Mouse (Mus musculus) midbrain, postnatal 0 days (tissue): Measurements from ENCODE around the gene Olfr351. TPM values are rescaled to one million over a fixed set of nuclear protein-coding genes. Genes with fewer than 3 reads are reported as not detected.

Experiments used
- ATAC-seq: fragments of 200-750 bp; cut with Nextera tagmentation; 2 replicates; pipeline ENCODE4 v1.8.0; 2017; ENCODE audit warnings: moderate number of reproducible peaks, mild to moderate bottlenecking, moderate TSS enrichment, moderate library complexity; ENCODE audit not compliant: low FRiP score
- DNase-seq: peaks from one replicate; pipeline ENCODE4 v3.0.0-alpha.2; 2015; ENCODE audit warnings: low spot score
- H3K27ac ChIP-seq: fragments of 300-500 bp; sonication (generic); 2 replicates; pipeline ENCODE4 v1.5.1; 2014; ENCODE audit warnings: low read depth, mild to moderate bottlenecking, low read length, mixed read lengths
- H3K27me3 ChIP-seq: fragments of 300-500 bp; sonication (generic); 2 replicates; pipeline ENCODE4 v1.6.1; 2014; ENCODE audit warnings: low read length, control low read depth, mixed read lengths; ENCODE audit not compliant: insufficient read depth
- H3K36me3 ChIP-seq: fragments of 300-500 bp; sonication (generic); 2 replicates; pipeline ENCODE4 v1.6.1; 2014; ENCODE audit warnings: low read length, control low read depth, mixed read lengths; ENCODE audit not compliant: insufficient read depth
- H3K4me1 ChIP-seq: fragments of 300-500 bp; sonication (generic); 2 replicates; pipeline ENCODE4 v1.6.1; 2014; ENCODE audit warnings: mild to moderate bottlenecking, control low read depth, antibody characterized with exemption, low read length, mixed read lengths; ENCODE audit not compliant: insufficient read depth
- H3K4me2 ChIP-seq: fragments of 300-500 bp; sonication (generic); 2 replicates; pipeline ENCODE4 v1.6.1; 2014; ENCODE audit warnings: low read depth, mild to moderate bottlenecking, low read length, mixed read lengths; ENCODE audit not compliant: poor library complexity, severe bottlenecking
- H3K4me3 ChIP-seq: fragments of 300-500 bp; sonication (generic); 2 replicates; pipeline ENCODE4 v1.5.1; 2014; ENCODE audit warnings: low read depth, mild to moderate bottlenecking, low read length, moderate library complexity
- H3K9ac ChIP-seq: fragments of 300-500 bp; sonication (generic); replicated peaks from 2 replicates; pipeline ENCODE4 v1.6.1; 2014; ENCODE audit warnings: mild to moderate bottlenecking, low read length, moderate library complexity, mixed read lengths; ENCODE audit not compliant: poor library complexity, severe bottlenecking
- H3K9me3 ChIP-seq: fragments of 300-500 bp; sonication (generic); 2 replicates; pipeline ENCODE4 v1.6.1; 2016; ENCODE audit warnings: low read length, control low read depth
- CTCF ChIP-seq: IDR thresholded peaks from 2 replicates; pipeline ENCODE4 v1.5.1; 2016; ENCODE audit warnings: antibody characterized with exemption, mild to moderate bottlenecking
- WGBS: fragments of 180-500 bp; shearing (Covaris S2); extraction: QIAGEN DNeasy Blood & Tissue Kit; methylation state at CpG from one replicate; pipeline ENCODE4 v1.1.7; 2014; 5-methylcytosine and 5-hydroxymethylcytosine counted together
- polyA plus RNA-seq: library from polyadenylated mRNA; unstranded; fragments of >200 nt; fragmentation: Nextera tagmentation; extraction: Ambion mirVana; gene quantifications from 2 replicates; pipeline ENCODE4 v1.2.1, GENCODE M21; 2015
- total RNA-seq: library from RNA; depleted of rRNA; stranded (reverse); fragments of >200 nt; gene quantifications from 2 replicates; pipeline ENCODE4 v1.2.3, GENCODE M21; 2014; rRNA removed

The Olfr351 gene
- total and polyA plus RNA-seq, 2 experiments from 2014 or later: not detected

GRCm38 (mm10) chr2:36816932-36817331, 45.5 kb downstream of the Olfr351 start, which contains the start of gene Olfr3:
Gene Olfr3 (minus strand): TSS chr2:36817032.
- no peak for ATAC-seq
- 66% methylated on average over 1 of the region's 1 CpGs for WGBS

More at GRCm38 (mm10) chr2:36816932-36817331, 45.5 kb downstream of the Olfr351 start, which contains the start of gene Olfr3:
- no peak within 1 kb of the TSS for H3K4me3 ChIP-seq
- H3K9me3 ChIP-seq: peaks cover 16% of the 10 kb centered on the region; the same call in 1 of the 2 replicates
- H3K4me2 ChIP-seq: no peak within 1 kb of the TSS
- no peak for TF ChIP-seq CTCF
- H3K27ac ChIP-seq: no peak within 1 kb of the TSS
- no peaks in the 10 kb centered on the region for H3K4me1 ChIP-seq
- no peak for DNase-seq
- no peaks in the 10 kb centered on the region for H3K27me3 ChIP-seq
- no peaks in the 10 kb centered on the region for H3K36me3 ChIP-seq
- H3K9ac ChIP-seq: no peak within 1 kb of the TSS

Other genes starting within 250 kb of the Olfr351 start
- gene Olfr345, start 222.6 kb downstream of the Olfr351 start, total RNA-seq: not detected in 2 replicates
- not detected in 2 replicates for gene Olfr345, start 222.6 kb downstream of the Olfr351 start, polyA plus RNA-seq
- not detected in 2 replicates for gene Olfr346, start 176.9 kb downstream of the Olfr351 start, total RNA-seq
- not detected in 2 replicates for gene Olfr346, start 176.9 kb downstream of the Olfr351 start, polyA plus RNA-seq
- gene Olfr347, start 130.8 kb downstream of the Olfr351 start, total RNA-seq: not detected in 2 replicates
- gene Olfr347, start 130.8 kb downstream of the Olfr351 start, polyA plus RNA-seq: not detected in 2 replicates
- gene Olfr348, start 78.4 kb downstream of the Olfr351 start, total RNA-seq: not detected in 2 replicates
- gene Olfr348, start 78.4 kb downstream of the Olfr351 start, polyA plus RNA-seq: not detected in 2 replicates
- gene Olfr50, start 72.1 kb downstream of the Olfr351 start, total RNA-seq: not detected in 2 replicates
- not detected in 2 replicates for gene Olfr50, start 72.1 kb downstream of the Olfr351 start, polyA plus RNA-seq
- not detected in 2 replicates for gene Olfr3, start 45.6 kb downstream of the Olfr351 start, total RNA-seq
- gene Olfr3, start 45.6 kb downstream of the Olfr351 start, polyA plus RNA-seq: not detected in 2 replicates
- not detected in 2 replicates for gene Olfr350, start 16.4 kb downstream of the Olfr351 start, total RNA-seq
- not detected in 2 replicates for gene Olfr350, start 16.4 kb downstream of the Olfr351 start, polyA plus RNA-seq
- not detected in 2 replicates for gene Olfr352, start 5.8 kb upstream of the Olfr351 start, total RNA-seq
- gene Olfr352, start 5.8 kb upstream of the Olfr351 start, polyA plus RNA-seq: not detected in 2 replicates
- not detected in 2 replicates for gene Olfr353, start 30.3 kb upstream of the Olfr351 start, total RNA-seq
- gene Olfr353, start 30.3 kb upstream of the Olfr351 start, polyA plus RNA-seq: not detected in 2 replicates
- not detected in 2 replicates for gene Olfr354, start 43.0 kb upstream of the Olfr351 start, total RNA-seq
- gene Olfr354, start 43.0 kb upstream of the Olfr351 start, polyA plus RNA-seq: not detected in 2 replicates
- gene Olfr355, start 66.2 kb upstream of the Olfr351 start, total RNA-seq: not detected in 2 replicates
- not detected in 2 replicates for gene Olfr355, start 66.2 kb upstream of the Olfr351 start, polyA plus RNA-seq
- not detected in 2 replicates for gene Olfr356, start 74.5 kb upstream of the Olfr351 start, total RNA-seq
- not detected in 2 replicates for gene Olfr356, start 74.5 kb upstream of the Olfr351 start, polyA plus RNA-seq
- not detected in 2 replicates for gene Olfr357, start 131.2 kb upstream of the Olfr351 start, total RNA-seq
- not detected in 2 replicates for gene Olfr357, start 131.2 kb upstream of the Olfr351 start, polyA plus RNA-seq
- gene Olfr358, start 146.7 kb upstream of the Olfr351 start, total RNA-seq: not detected in 2 replicates
- gene Olfr358, start 146.7 kb upstream of the Olfr351 start, polyA plus RNA-seq: not detected in 2 replicates
- not detected in 2 replicates for gene Olfr360, start 203.1 kb upstream of the Olfr351 start, total RNA-seq
- gene Olfr360, start 203.1 kb upstream of the Olfr351 start, polyA plus RNA-seq: not detected in 2 replicates
- gene Olfr361, start 226.6 kb upstream of the Olfr351 start, total RNA-seq: not detected in 2 replicates
- not detected in 2 replicates for gene Olfr361, start 226.6 kb upstream of the Olfr351 start, polyA plus RNA-seq